ENCODE assay signal across 12 mouse cellular contexts in genomic region chr12:108245579-108245978, GRCm38 (mm10). TPM values are rescaled to one million over a fixed set of nuclear protein-coding genes. Genes with fewer than 3 reads are reported as not detected.
DNase-seq lines count a peak whose midpoint lies in the region; ATAC-seq and TF ChIP-seq lines count a peak whose summit lies in the region.
"Had no signal": no experiment of that assay in that cellular context is flagged by ENCODE, and none has a peak within 500 bp of the region (broad histone marks: within the 10 kb centered on the region; RNA-seq: fewer than 3 reads in every experiment).

No protein-coding gene starts in this region.

- no peak for TF ChIP-seq CTCF in small intestine, adult 2 months (IDR thresholded peaks at IDR 0.05; ENCODE audit: extremely low read depth, insufficient read length, insufficient replicate concordance, low read depth, low read length)

- no peak overlapping the region for H3K4me3 ChIP-seq in heart, embryonic 12.5 days
- no peak overlapping the region for H3K4me3 ChIP-seq in midbrain, embryonic 10.5 days
- no peak overlapping the region for H3K4me3 ChIP-seq in midbrain, embryonic 11.5 days (ENCODE audit: low read depth, low read length)
- H3K4me3 ChIP-seq in intestine, embryonic 16.5 days (ENCODE audit: low read length) = no peak overlapping the region
- H3K4me3 ChIP-seq in small intestine, adult 2 months (ENCODE audit: low read depth, low read length) = no peak overlapping the region
- H3K4me3 ChIP-seq: embryonic facial prominence, embryonic 15.5 days; limb, embryonic 12.5 days had no signal

- peaks cover 91% of the 10 kb centered on the region for H3K4me1 ChIP-seq in heart, embryonic 12.5 days (replicated peaks)
- peaks cover 92% of the 10 kb centered on the region for H3K4me1 ChIP-seq in midbrain, embryonic 10.5 days
- peaks cover 61% of the 10 kb centered on the region for H3K4me1 ChIP-seq in midbrain, embryonic 11.5 days (ENCODE audit: control insufficient read depth, insufficient read depth, low read length)
- peaks cover 88% of the 10 kb centered on the region for H3K4me1 ChIP-seq in intestine, embryonic 16.5 days (ENCODE audit: control insufficient read depth, insufficient read depth, low read length)
- peaks cover 67% of the 10 kb centered on the region for H3K4me1 ChIP-seq in small intestine, adult 2 months (ENCODE audit: control insufficient read depth, insufficient read depth, insufficient read length, low read length)

- intact Hi-C loops in heart, postnatal 10 days (cut with DNase I) = no loop called here

- no peak for TF ChIP-seq POLR2A in small intestine, adult 2 months (IDR thresholded peaks at IDR 0.05; ENCODE audit: low read depth, low read length)

- H3K27me3 ChIP-seq in heart, embryonic 12.5 days (replicated peaks) = no peaks in the 10 kb centered on the region
- H3K27me3 ChIP-seq in midbrain, embryonic 10.5 days (ENCODE audit: low read depth, poor library complexity, severe bottlenecking) = no peaks in the 10 kb centered on the region
- no peaks in the 10 kb centered on the region for H3K27me3 ChIP-seq in midbrain, embryonic 11.5 days (ENCODE audit: control insufficient read depth, insufficient read depth, low read length)
- no peaks in the 10 kb centered on the region for H3K27me3 ChIP-seq in intestine, embryonic 16.5 days (replicated peaks; ENCODE audit: control insufficient read depth, insufficient read depth, low read length)
- H3K27me3 ChIP-seq in small intestine, adult 2 months (ENCODE audit: control insufficient read depth, insufficient read depth, low read length) = no peaks in the 10 kb centered on the region
- H3K27me3 ChIP-seq: embryonic facial prominence, embryonic 15.5 days had no signal

- H3K9ac ChIP-seq in heart, embryonic 12.5 days = no peak overlapping the region
- H3K9ac ChIP-seq in midbrain, embryonic 11.5 days (ENCODE audit: low read length) = no peak overlapping the region
- peak overlapping the region; percentile 65; the same call in 1 of the 2 replicates for H3K9ac ChIP-seq in intestine, embryonic 16.5 days (ENCODE audit: low read depth, low read length)
- H3K9ac ChIP-seq: embryonic facial prominence, embryonic 15.5 days; limb, embryonic 12.5 days had no signal

- H3K36me3 ChIP-seq in heart, embryonic 12.5 days = no peaks in the 10 kb centered on the region
- peaks cover 13% of the 10 kb centered on the region; the same call in 1 of the 2 replicates for H3K36me3 ChIP-seq in midbrain, embryonic 10.5 days
- no peaks in the 10 kb centered on the region for H3K36me3 ChIP-seq in midbrain, embryonic 11.5 days (ENCODE audit: control insufficient read depth, insufficient read depth, low read length)
- H3K36me3 ChIP-seq in intestine, embryonic 16.5 days (ENCODE audit: control insufficient read depth, insufficient read depth, low read length) = no peaks in the 10 kb centered on the region
- H3K36me3 ChIP-seq in small intestine, adult 2 months (ENCODE audit: control insufficient read depth, insufficient read depth, low read length) = peaks cover 1% of the 10 kb centered on the region; the same call in 1 of the 2 replicates
- H3K36me3 ChIP-seq: embryonic facial prominence, embryonic 15.5 days; limb, embryonic 12.5 days had no signal

- no peak for DNase-seq in heart, postnatal 10 days
- DNase-seq in midbrain, embryonic 10.5 days (ENCODE audit: low spot score) = no peak
- no peak for DNase-seq in midbrain, embryonic 11.5 days (ENCODE audit: low spot score, missing footprints)
- DNase-seq in MN1 (ENCODE audit: low spot score) = no peak
- DNase-seq in layer of hippocampus, adult 9-11 months = no peak
- DNase-seq: right cerebral cortex, postnatal 14 days had no signal

- no peak for ATAC-seq in heart, embryonic 12.5 days (ENCODE audit: insufficient number of reproducible peaks, low FRiP score)
- ATAC-seq in midbrain, embryonic 11.5 days (ENCODE audit: low FRiP score) = no peak
- no peak for ATAC-seq in intestine, embryonic 16.5 days
- ATAC-seq: inflammation-experienced regulatory T-cells, adult 6 months had no signal

- peak overlapping the region; percentile 97 for H3K27ac ChIP-seq in heart, embryonic 12.5 days (ENCODE audit: poor library complexity, severe bottlenecking)
- peak overlapping the region; percentile 96 for H3K27ac ChIP-seq in midbrain, embryonic 10.5 days (replicated peaks)
- no peak overlapping the region for H3K27ac ChIP-seq in midbrain, embryonic 11.5 days (ENCODE audit: low read depth, low read length)
- H3K27ac ChIP-seq in intestine, embryonic 16.5 days (ENCODE audit: low read length) = peak overlapping the region; percentile 94
- peak overlapping the region; percentile 82 for H3K27ac ChIP-seq in small intestine, adult 2 months (ENCODE audit: insufficient read depth, low read depth, low read length)
- H3K27ac ChIP-seq: embryonic facial prominence, embryonic 15.5 days; limb, embryonic 12.5 days had no signal

- H3K9me3 ChIP-seq in heart, embryonic 12.5 days (replicated peaks) = no peaks in the 10 kb centered on the region
- no peaks in the 10 kb centered on the region for H3K9me3 ChIP-seq in midbrain, embryonic 10.5 days (replicated peaks)
- no peaks in the 10 kb centered on the region for H3K9me3 ChIP-seq in midbrain, embryonic 11.5 days (ENCODE audit: control insufficient read depth, low read length)
- H3K9me3 ChIP-seq in intestine, embryonic 16.5 days (ENCODE audit: control insufficient read depth, low read length) = no peaks in the 10 kb centered on the region
- H3K9me3 ChIP-seq: embryonic facial prominence, embryonic 15.5 days; limb, embryonic 12.5 days had no signal

- WGBS in heart, embryonic 12.5 days = 36% methylated on average over 9 of the region's 9 CpGs
- 44% methylated on average over 9 of the region's 9 CpGs for WGBS in midbrain, embryonic 10.5 days
- 43% methylated on average over 9 of the region's 9 CpGs for WGBS in midbrain, embryonic 11.5 days
- WGBS in intestine, embryonic 16.5 days = 50% methylated on average over 9 of the region's 9 CpGs
- 46% methylated on average over 9 of the region's 9 CpGs for WGBS in small intestine, adult 2 months

- peak overlapping the region; percentile 63 for H3K4me2 ChIP-seq in heart, embryonic 12.5 days
- no peak overlapping the region for H3K4me2 ChIP-seq in midbrain, embryonic 11.5 days
- H3K4me2 ChIP-seq in intestine, embryonic 16.5 days (ENCODE audit: low read depth, low read length) = peak overlapping the region; percentile 24; the same call in 1 of the 2 replicates
- H3K4me2 ChIP-seq: embryonic facial prominence, embryonic 15.5 days; limb, embryonic 12.5 days had no signal

RNA-seq across cellular contexts. Expression of gene Ccdc85c, which starts 29.6 kb away (rescaled TPM):
- polyA plus RNA-seq in heart, embryonic 12.5 days (2016; fragmentation: Nextera tagmentation; extraction: Ambion mirVana) = 5.9 and 6.0 TPM in 2 replicates
- 10 to 100 TPM; 32.8 to 34.4 TPM for total RNA-seq in heart, postnatal 10 days (2021)
- 12.1 and 15.5 TPM in 2 replicates for polyA plus RNA-seq in midbrain, embryonic 10.5 days (2016; fragmentation: Nextera tagmentation; extraction: Ambion mirVana)
- 19.2 and 20.4 TPM in 2 replicates for polyA plus RNA-seq in midbrain, embryonic 11.5 days (2014; fragmentation: Nextera tagmentation; extraction: Ambion mirVana)
- polyA plus RNA-seq in intestine, embryonic 16.5 days (2015; fragmentation: Nextera tagmentation; extraction: Ambion mirVana) = 4.8 and 7.1 TPM in 2 replicates
- polyA plus RNA-seq in small intestine, adult 2 months (2012; rRNA removed) = 58.8 and 100 TPM in 2 replicates
